Mouse (Mus musculus): ENCODE results near the gene Col5a1. TPM values are rescaled to one million over a fixed set of nuclear protein-coding genes. Genes with fewer than 3 reads are reported as not detected.

Gene Col5a1
- polyA plus RNA-seq, 1 experiment = 37.9 TPM

GRCm38 (mm10) chr2:27875786-27876185 is 10.4 kb upstream of the Col5a1 start:
- no peak overlapping the region for H3ac ChIP-seq (ENCODE audit: control insufficient read depth, insufficient read length, low read depth)
- TF ChIP-seq CTCF (IDR thresholded peaks at IDR 0.05; ENCODE audit: control insufficient read depth, insufficient read depth, insufficient read length) = no peak
- no peak overlapping the region for H3K4me3 ChIP-seq (ENCODE audit: insufficient read depth, poor library complexity, severe bottlenecking)
- H3K36me3 ChIP-seq (ENCODE audit: control insufficient read depth, insufficient read depth) = no peaks in the 10 kb centered on the region
- no peaks in the 10 kb centered on the region for H3K27me3 ChIP-seq (ENCODE audit: control insufficient read depth, insufficient read depth, insufficient read length)
- H3K79me3 ChIP-seq (ENCODE audit: low read depth) = no peaks in the 10 kb centered on the region
- H3K79me2 ChIP-seq (ENCODE audit: control insufficient read depth, insufficient read depth) = no peaks in the 10 kb centered on the region

DNA sequence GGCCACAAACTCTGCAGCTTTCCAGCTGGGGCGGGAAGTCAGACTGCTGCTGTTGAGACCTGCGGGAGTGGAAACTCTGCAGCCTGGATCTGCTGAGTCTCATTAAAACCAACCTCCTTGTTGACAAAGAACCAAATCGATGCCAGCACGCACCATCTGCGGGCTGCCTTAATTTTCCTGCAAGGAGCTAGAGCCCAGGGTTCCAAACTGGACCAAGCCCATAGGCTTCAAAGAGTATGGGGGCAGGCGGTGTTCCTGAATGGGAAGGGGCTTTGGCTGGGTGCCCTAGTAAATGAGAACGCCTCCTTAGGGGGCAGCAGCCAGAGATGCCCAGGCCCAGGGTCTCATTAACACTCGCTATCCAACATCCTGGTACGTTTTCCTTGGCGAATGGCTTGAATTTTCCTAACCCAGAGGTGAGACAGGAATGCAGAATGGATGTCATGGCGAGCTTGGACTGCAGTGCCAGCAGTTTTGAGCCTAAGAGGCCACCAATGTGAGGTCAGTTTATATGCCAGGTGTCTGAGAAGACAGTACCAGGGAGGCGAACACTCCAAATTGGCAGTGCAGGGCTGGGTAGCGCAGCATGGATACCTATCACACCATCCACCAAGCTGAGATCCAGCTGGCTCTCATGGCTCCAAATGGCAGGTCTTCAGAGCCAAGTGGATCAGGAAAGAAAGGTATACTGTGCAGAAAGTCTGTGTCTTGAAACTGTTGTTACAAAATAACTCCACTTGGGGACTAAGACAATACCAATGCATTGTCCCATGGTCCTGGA is 9.3 kb upstream of the Col5a1 start:
- Histone ChIP-seq H3K79me2 (ENCODE audit: control insufficient read depth, insufficient read depth) (no peaks in the 10 kb centered on the region), H3ac (ENCODE audit: control insufficient read depth, insufficient read length, low read depth) (no peak overlapping the region), H3K27me3 (ENCODE audit: control insufficient read depth, insufficient read depth, insufficient read length) (no peaks in the 10 kb centered on the region), H3K4me3 (ENCODE audit: insufficient read depth, poor library complexity, severe bottlenecking) (no peak overlapping the region), H3K36me3 (ENCODE audit: control insufficient read depth, insufficient read depth) (no peaks in the 10 kb centered on the region), H3K79me3 (ENCODE audit: low read depth) (no peaks in the 10 kb centered on the region)
- TF ChIP-seq MYOD1 (IDR thresholded peaks at IDR 0.05; ENCODE audit: control insufficient read depth, insufficient read length, low read depth) (no peak), USF1 (IDR thresholded peaks at IDR 0.05; ENCODE audit: low read depth) (no peak), MYOG (IDR thresholded peaks at IDR 0.05; ENCODE audit: control insufficient read depth, extremely low read depth, insufficient read length) (no peak), CTCF (IDR thresholded peaks at IDR 0.05; ENCODE audit: control insufficient read depth, insufficient read depth, insufficient read length) (no peak), CEBPB (IDR thresholded peaks at IDR 0.05; ENCODE audit: low read depth) (no peak), MAX (IDR thresholded peaks at IDR 0.05) (no peak), FOSL1 (IDR thresholded peaks at IDR 0.05; ENCODE audit: insufficient read depth, low read length, poor library complexity, severe bottlenecking) (no peak)

- no peak overlapping the region for H3ac ChIP-seq (ENCODE audit: control insufficient read depth, insufficient read length, low read depth)
- H3K79me3 ChIP-seq (ENCODE audit: low read depth) = no peaks in the 10 kb centered on the region
- TF ChIP-seq CEBPB (IDR thresholded peaks at IDR 0.05; ENCODE audit: low read depth) = no peak
- TF ChIP-seq MYOG (IDR thresholded peaks at IDR 0.05; ENCODE audit: control insufficient read depth, extremely low read depth, insufficient read length) = no peak
- no peak for TF ChIP-seq FOSL1 (IDR thresholded peaks at IDR 0.05; ENCODE audit: insufficient read depth, low read length, poor library complexity, severe bottlenecking)
- no peak for TF ChIP-seq MAX (IDR thresholded peaks at IDR 0.05)
- TF ChIP-seq MYOD1 (IDR thresholded peaks at IDR 0.05; ENCODE audit: control insufficient read depth, insufficient read length, low read depth) = no peak
- no peak for TF ChIP-seq CTCF (IDR thresholded peaks at IDR 0.05; ENCODE audit: control insufficient read depth, insufficient read depth, insufficient read length)
- TF ChIP-seq USF1 (IDR thresholded peaks at IDR 0.05; ENCODE audit: low read depth) = no peak
- no peak overlapping the region for H3K4me3 ChIP-seq (ENCODE audit: insufficient read depth, poor library complexity, severe bottlenecking)
- no peaks in the 10 kb centered on the region for H3K79me2 ChIP-seq (ENCODE audit: control insufficient read depth, insufficient read depth)
- no peaks in the 10 kb centered on the region for H3K36me3 ChIP-seq (ENCODE audit: control insufficient read depth, insufficient read depth)
- H3K27me3 ChIP-seq (ENCODE audit: control insufficient read depth, insufficient read depth, insufficient read length) = no peaks in the 10 kb centered on the region
Measured at GRCm38 (mm10) chr2:27878066-27878465, 8.2 kb upstream of the Col5a1 start.

GRCm38 (mm10) chr2:27883276-27883675 is 2.9 kb upstream of the Col5a1 start:
- TF ChIP-seq MAX (IDR thresholded peaks at IDR 0.05) = no peak
- TF ChIP-seq USF1 (IDR thresholded peaks at IDR 0.05; ENCODE audit: low read depth) = no peak
- TF ChIP-seq MYOD1 (IDR thresholded peaks at IDR 0.05; ENCODE audit: control insufficient read depth, insufficient read length, low read depth) = no peak
- TF ChIP-seq CEBPB (IDR thresholded peaks at IDR 0.05; ENCODE audit: low read depth) = no peak
- TF ChIP-seq FOSL1 (IDR thresholded peaks at IDR 0.05; ENCODE audit: insufficient read depth, low read length, poor library complexity, severe bottlenecking) = no peak
- H3K4me3 ChIP-seq (ENCODE audit: insufficient read depth, poor library complexity, severe bottlenecking) = no peak overlapping the region
- no peaks in the 10 kb centered on the region for H3K27me3 ChIP-seq (ENCODE audit: control insufficient read depth, insufficient read depth, insufficient read length)
- no peaks in the 10 kb centered on the region for H3K36me3 ChIP-seq (ENCODE audit: control insufficient read depth, insufficient read depth)
- H3K79me2 ChIP-seq (ENCODE audit: control insufficient read depth, insufficient read depth) = peaks cover 21% of the 10 kb centered on the region
- no peak overlapping the region for H3ac ChIP-seq (ENCODE audit: control insufficient read depth, insufficient read length, low read depth)
- peaks cover 18% of the 10 kb centered on the region for H3K79me3 ChIP-seq (ENCODE audit: low read depth)

DNA sequence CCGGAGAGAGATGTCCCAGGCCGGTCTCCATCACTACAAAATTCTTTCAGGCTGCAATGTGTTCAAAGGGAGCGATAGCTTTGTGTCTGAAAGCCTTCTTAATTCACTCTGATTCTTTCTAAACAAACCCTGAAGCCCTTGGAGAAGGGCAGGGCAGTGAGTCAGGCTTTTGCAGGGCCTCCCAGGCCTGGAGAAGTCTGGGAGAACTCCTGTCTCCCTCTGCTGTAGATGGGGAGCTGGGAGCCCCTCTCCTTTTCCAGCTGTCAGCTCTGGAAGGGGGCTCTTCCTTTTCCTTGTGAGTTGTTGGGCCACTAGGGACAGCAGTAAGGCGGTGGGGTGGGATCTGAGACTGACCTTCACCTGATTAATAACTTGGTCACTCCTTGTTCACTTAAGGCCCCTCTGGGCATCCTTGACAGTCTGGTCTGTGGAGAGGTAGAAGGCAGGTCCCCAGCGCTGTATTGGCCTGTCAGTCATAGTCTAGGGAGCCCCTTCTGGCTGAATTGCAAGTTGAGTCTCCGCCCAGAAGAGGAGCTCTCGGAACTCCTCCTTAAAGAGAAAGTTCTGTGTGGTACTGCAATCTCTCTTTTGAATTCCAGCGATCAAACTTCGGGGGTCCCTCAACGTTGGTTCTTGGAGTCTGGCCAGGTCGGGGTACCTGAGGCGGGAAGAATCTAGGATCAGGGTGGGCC is 623 bp upstream of the Col5a1 start:
- TF ChIP-seq USF1 (IDR thresholded peaks at IDR 0.05; ENCODE audit: low read depth) (no peak), CEBPB (IDR thresholded peaks at IDR 0.05; ENCODE audit: low read depth) (no peak), MYOD1 (IDR thresholded peaks at IDR 0.05; ENCODE audit: control insufficient read depth, insufficient read length, low read depth) (no peak), MYOG (IDR thresholded peaks at IDR 0.05; ENCODE audit: control insufficient read depth, extremely low read depth, insufficient read length) (no peak), FOSL1 (IDR thresholded peaks at IDR 0.05; ENCODE audit: insufficient read depth, low read length, poor library complexity, severe bottlenecking) (no peak), CTCF (IDR thresholded peaks at IDR 0.05; ENCODE audit: control insufficient read depth, insufficient read depth, insufficient read length) (no peak), MAX (IDR thresholded peaks at IDR 0.05) (no peak)
- H3K36me3 ChIP-seq (ENCODE audit: control insufficient read depth, insufficient read depth) = peaks cover 13% of the 10 kb centered on the region
- H3K79me2 ChIP-seq (ENCODE audit: control insufficient read depth, insufficient read depth) = peaks cover 45% of the 10 kb centered on the region
- H3ac ChIP-seq (ENCODE audit: control insufficient read depth, insufficient read length, low read depth) = peak overlapping the region; percentile 66
- peak overlapping the region; percentile 87 for H3K4me3 ChIP-seq (ENCODE audit: insufficient read depth, poor library complexity, severe bottlenecking)
- H3K79me3 ChIP-seq (ENCODE audit: low read depth) = peaks cover 38% of the 10 kb centered on the region
- no peaks in the 10 kb centered on the region for H3K27me3 ChIP-seq (ENCODE audit: control insufficient read depth, insufficient read depth, insufficient read length)

All from C2C12 (cell line).